Mouse (Mus musculus) forebrain, embryonic 16.5 days (tissue): ENCODE data around the gene Ano4. TPM values are rescaled to one million over a fixed set of nuclear protein-coding genes. Genes with fewer than 3 reads are reported as not detected.
"Not testable (repeated sequence)": the region's sequence is repeated elsewhere in the genome, so short reads cannot be mapped to it uniquely, and the experiment has no call there.

Experiments
- ATAC-seq: fragments of 200-750 bp; cut with Nextera tagmentation; 2 replicates; pipeline ENCODE4 v1.8.0; 2017; ENCODE audit warnings: mild to moderate bottlenecking, moderate library complexity
- H3K27ac ChIP-seq: fragments of 300-500 bp; sonication (generic); 2 replicates; pipeline ENCODE4 v1.5.1; 2014; ENCODE audit warnings: low read length, control low read depth
- H3K27me3 ChIP-seq: fragments of 300-500 bp; sonication (generic); replicated peaks from 2 replicates; pipeline ENCODE4 v1.6.1; 2014; ENCODE audit warnings: low read length; ENCODE audit not compliant: control insufficient read depth, insufficient read depth
- H3K36me3 ChIP-seq: fragments of 300-500 bp; sonication (generic); 2 replicates; pipeline ENCODE4 v1.6.1; 2014; ENCODE audit not compliant: control insufficient read depth, insufficient read depth
- H3K4me1 ChIP-seq: fragments of 300-500 bp; sonication (generic); replicated peaks from 2 replicates; pipeline ENCODE4 v1.6.1; 2014; ENCODE audit warnings: low read length; ENCODE audit not compliant: control insufficient read depth, insufficient read depth
- H3K4me2 ChIP-seq: fragments of 300-500 bp; sonication (generic); 2 replicates; pipeline ENCODE4 v1.6.1; 2014; ENCODE audit warnings: mild to moderate bottlenecking, low read length, control low read depth
- H3K4me3 ChIP-seq: fragments of 300-500 bp; sonication (generic); replicated peaks from 2 replicates; pipeline ENCODE4 v1.5.1; 2014; ENCODE audit warnings: mild to moderate bottlenecking, low read length, control low read depth
- H3K9ac ChIP-seq: fragments of 300-500 bp; sonication (generic); replicated peaks from 2 replicates; pipeline ENCODE4 v1.6.1; 2014; ENCODE audit warnings: low read depth, low read length, control low read depth
- H3K9me3 ChIP-seq: fragments of 300-500 bp; sonication (generic); 2 replicates; pipeline ENCODE4 v1.6.1; 2016; ENCODE audit warnings: low read length; ENCODE audit not compliant: control insufficient read depth
- WGBS: fragments of 180-500 bp; shearing (Covaris S2); extraction: QIAGEN DNeasy Blood & Tissue Kit; methylation state at CpG from one replicate; pipeline ENCODE4 v1.1.7; 2014; 5-methylcytosine and 5-hydroxymethylcytosine counted together
- polyA plus RNA-seq: library from polyadenylated mRNA; unstranded; fragments of >200 nt; fragmentation: Nextera tagmentation; extraction: Ambion mirVana; gene quantifications from 2 replicates; pipeline ENCODE4 v1.2.1, GENCODE M21; 2015

Ano4 gene
- polyA plus RNA-seq, 1 experiment from 2014 or later = 7.3 TPM

- 89% methylated on average over 6 of the region's 6 CpGs for WGBS
- Histone ChIP-seq H3K9me3 (no peaks in the 10 kb centered on the region), H3K27ac (no peak overlapping the region), H3K9ac (no peak overlapping the region), H3K4me1 (no peaks in the 10 kb centered on the region), H3K4me2 (no peak overlapping the region), H3K36me3 (no peaks in the 10 kb centered on the region), H3K27me3 (no peaks in the 10 kb centered on the region), H3K4me3 (no peak overlapping the region)
- ATAC-seq = no peak
Observed at GRCm38 (mm10) chr10:89114381-89114780, 230.2 kb downstream of the Ano4 start.

GRCm38 (mm10) chr10:89111466-89111865 is 233.1 kb downstream of the Ano4 start:
- Histone ChIP-seq H3K9ac (no peak overlapping the region), H3K27me3 (no peaks in the 10 kb centered on the region), H3K27ac (no peak overlapping the region), H3K36me3 (no peaks in the 10 kb centered on the region), H3K4me3 (no peak overlapping the region), H3K4me1 (no peaks in the 10 kb centered on the region), H3K4me2 (no peak overlapping the region), H3K9me3 (no peaks in the 10 kb centered on the region)
- 52% methylated on average over 2 of the region's 2 CpGs for WGBS
- no peak for ATAC-seq

- no peak; the same call in 1 of the 2 replicates for ATAC-seq
- 64% methylated on average over 1 of the region's 1 CpGs for WGBS
- Histone ChIP-seq H3K9me3 (no peaks in the 10 kb centered on the region), H3K27ac (no peak overlapping the region), H3K4me1 (no peaks in the 10 kb centered on the region), H3K27me3 (no peaks in the 10 kb centered on the region), H3K36me3 (no peaks in the 10 kb centered on the region), H3K4me3 (no peak overlapping the region), H3K4me2 (no peak overlapping the region), H3K9ac (no peak overlapping the region)
Observed at GRCm38 (mm10) chr10:89110917-89111316, 233.6 kb downstream of the Ano4 start.

- H3K4me1 ChIP-seq = no peaks in the 10 kb centered on the region
- ATAC-seq = no peak
- H3K27ac ChIP-seq = no peak overlapping the region
- no peak overlapping the region for H3K4me2 ChIP-seq
- no peaks in the 10 kb centered on the region for H3K27me3 ChIP-seq
- WGBS = 49% methylated on average over 2 of the region's 2 CpGs
- H3K4me3 ChIP-seq = no peak overlapping the region
- no peak overlapping the region for H3K9ac ChIP-seq
- H3K9me3 ChIP-seq = no peaks in the 10 kb centered on the region
- H3K36me3 ChIP-seq = no peaks in the 10 kb centered on the region
Observed at GRCm38 (mm10) chr10:89103594-89103993, 241.0 kb downstream of the Ano4 start.

GRCm38 (mm10) chr10:89102025-89102424 is 242.5 kb downstream of the Ano4 start:
- no peak overlapping the region for H3K4me3 ChIP-seq
- no peak overlapping the region for H3K27ac ChIP-seq
- H3K9ac ChIP-seq = no peak overlapping the region
- H3K4me2 ChIP-seq = no peak overlapping the region
- H3K4me1 ChIP-seq = no peaks in the 10 kb centered on the region
- H3K36me3 ChIP-seq = no peaks in the 10 kb centered on the region
- no peak for ATAC-seq
- H3K27me3 ChIP-seq = no peaks in the 10 kb centered on the region
- WGBS = 60% methylated on average over 7 of the region's 7 CpGs
- no peaks in the 10 kb centered on the region for H3K9me3 ChIP-seq

- no peaks in the 10 kb centered on the region for H3K4me1 ChIP-seq
Observed at GRCm38 (mm10) chr10:89098183-89098582, 246.4 kb downstream of the Ano4 start.

GRCm38 (mm10) chr10:89092350-89093040 is 252.1 kb downstream of the Ano4 start:
- Histone ChIP-seq H3K4me2 (no peak overlapping the region), H3K4me3 (no peak overlapping the region), H3K27me3 (no peaks in the 10 kb centered on the region), H3K4me1 (no peaks in the 10 kb centered on the region), H3K9me3 (no peaks in the 10 kb centered on the region), H3K27ac (no peak overlapping the region), H3K36me3 (no peaks in the 10 kb centered on the region), H3K9ac (no peak overlapping the region)
- ATAC-seq = no peak
- WGBS = 79% methylated on average over 9 of the region's 9 CpGs

More at GRCm38 (mm10) chr10:89098183-89098582, 246.4 kb downstream of the Ano4 start:
- Histone ChIP-seq H3K36me3 (no peaks in the 10 kb centered on the region), H3K27me3 (no peaks in the 10 kb centered on the region), H3K27ac (no peak overlapping the region), H3K9me3 (no peaks in the 10 kb centered on the region), H3K4me3 (no peak overlapping the region), H3K4me2 (no peak overlapping the region), H3K9ac (no peak overlapping the region)
- WGBS = 83% methylated on average over 4 of the region's 4 CpGs
- ATAC-seq = no peak

GRCm38 (mm10) chr10:89077447-89077846 is 267.1 kb downstream of the Ano4 start:
- Histone ChIP-seq H3K36me3 (no peaks in the 10 kb centered on the region), H3K9me3 (no peaks in the 10 kb centered on the region), H3K27ac (no peak overlapping the region), H3K9ac (no peak overlapping the region), H3K4me3 (no peak overlapping the region), H3K4me2 (no peak overlapping the region), H3K4me1 (no peaks in the 10 kb centered on the region), H3K27me3 (no peaks in the 10 kb centered on the region)
- no peak for ATAC-seq
- 89% methylated on average over 5 of the region's 5 CpGs for WGBS

GRCm38 (mm10) chr10:89055891-89056290 is 288.7 kb downstream of the Ano4 start:
- H3K27ac ChIP-seq = no peak overlapping the region
- no peak; the same call in 1 of the 2 replicates for ATAC-seq
- H3K36me3 ChIP-seq = no peaks in the 10 kb centered on the region
- peaks cover 9% of the 10 kb centered on the region for H3K9me3 ChIP-seq
- no peak overlapping the region for H3K4me2 ChIP-seq
- H3K27me3 ChIP-seq = no peaks in the 10 kb centered on the region
- H3K9ac ChIP-seq = no peak overlapping the region
- H3K4me3 ChIP-seq = no peak overlapping the region
- 30% methylated on average over 3 of the region's 3 CpGs for WGBS
- H3K4me1 ChIP-seq = no peaks in the 10 kb centered on the region; the same call in 1 of the 2 replicates

- not testable (repeated sequence) for H3K36me3 ChIP-seq, H3K4me3 ChIP-seq, H3K27me3 ChIP-seq, H3K9ac ChIP-seq, H3K9me3 ChIP-seq, H3K4me1 ChIP-seq, H3K27ac ChIP-seq, ATAC-seq, H3K4me2 ChIP-seq
- 92% methylated on average over 12 of the region's 12 CpGs for WGBS
Observed at GRCm38 (mm10) chr10:89044921-89045320, 299.6 kb downstream of the Ano4 start.
